Mouse (Mus musculus): ENCODE results near the gene Spats2l.

DNA sequence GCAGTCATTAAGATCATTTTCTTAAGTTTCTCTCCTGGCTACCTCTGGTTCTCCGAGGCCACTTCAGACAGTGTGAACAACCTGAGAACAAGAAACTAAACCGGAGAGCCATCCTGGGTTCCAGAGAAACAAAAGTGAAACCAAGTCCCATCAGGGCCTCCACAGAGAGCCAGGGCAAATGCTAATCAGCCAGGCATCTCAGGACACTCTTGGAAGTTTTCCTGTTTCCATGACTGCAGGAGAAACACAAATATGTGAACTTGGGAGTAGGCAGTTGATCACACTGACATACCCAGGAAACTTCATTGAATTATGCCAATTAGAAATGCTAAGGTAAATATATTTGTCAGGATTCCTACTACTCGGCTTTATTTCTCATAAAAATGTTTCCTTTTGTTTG, 76.0 kb downstream of the Spats2l start:
- TF ChIP-seq GATA1 (IDR thresholded peaks at IDR 0.05; ENCODE audit: borderline replicate concordance, low read length) (no peak), FLI1 (IDR thresholded peaks at IDR 0.05; ENCODE audit: low read length) (no peak)

Measured in megakaryocyte, embryonic 14.5 days (primary cell).